Mouse (Mus musculus): Measurements from ENCODE around the gene Zfp574.
"Not testable (repeated sequence)": the region's sequence is repeated elsewhere in the genome, so short reads cannot be mapped to it uniquely, and the experiment has no call there.

Gene Zfp574

DNA sequence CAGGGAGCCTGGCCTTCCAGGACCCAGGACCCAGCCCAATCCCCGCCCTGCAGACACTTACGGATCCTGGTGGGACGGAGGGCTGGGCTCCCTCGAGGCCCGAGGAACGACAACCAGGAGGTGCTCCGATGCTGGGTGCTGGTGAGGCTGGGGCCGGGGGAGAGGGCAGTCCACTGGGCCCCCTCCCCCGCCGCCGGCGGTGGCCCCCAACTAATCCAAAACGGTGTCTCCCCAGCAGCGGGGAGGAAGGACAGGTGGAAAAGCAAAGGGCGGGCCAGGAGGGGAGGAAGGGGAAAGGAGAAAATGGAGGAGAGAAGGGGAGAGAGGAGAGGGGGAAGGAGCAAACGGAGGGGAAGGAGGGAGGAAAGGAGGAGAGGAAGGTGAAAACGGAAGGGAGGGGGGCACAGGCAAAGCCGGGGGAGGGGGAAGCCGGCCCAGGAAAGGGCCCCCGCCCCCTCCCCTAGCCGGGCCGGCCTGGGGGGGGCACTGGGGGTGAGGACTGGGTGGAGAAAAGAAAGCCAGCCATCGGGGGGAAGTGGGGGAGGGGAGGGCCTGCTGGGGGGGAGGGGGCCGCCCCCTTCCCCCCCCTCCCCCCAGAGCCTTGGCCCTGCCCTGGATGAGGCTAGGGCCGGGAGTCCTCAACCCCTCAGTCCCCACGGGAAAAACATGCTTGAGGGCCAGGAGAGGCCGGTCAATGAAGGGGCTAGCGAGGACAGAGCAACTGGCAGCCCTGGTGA is at the start of gene Zfp574, which contains the start of gene Grik5:
Gene Zfp574, plus strand, starts transcription at position 589 of the 737 bp plus-strand sequence.
Gene Grik5, minus strand, starts transcription at position 368 of the 737 bp plus-strand sequence.
- no peak for DNase-seq (ENCODE audit: low spot score)

GRCm38 (mm10) chr7:25025855-25026439 is 46.4 kb upstream of the Zfp574 start:
- DNase-seq (ENCODE audit: low spot score), result no peak

GRCm38 (mm10) chr7:25026452-25026851 is 45.9 kb upstream of the Zfp574 start:
- DNase-seq (ENCODE audit: low spot score), result no peak

GRCm38 (mm10) chr7:25030032-25030753 is 42.2 kb upstream of the Zfp574 start:
- DNase-seq (ENCODE audit: low spot score), result peak; percentile 77

DNA sequence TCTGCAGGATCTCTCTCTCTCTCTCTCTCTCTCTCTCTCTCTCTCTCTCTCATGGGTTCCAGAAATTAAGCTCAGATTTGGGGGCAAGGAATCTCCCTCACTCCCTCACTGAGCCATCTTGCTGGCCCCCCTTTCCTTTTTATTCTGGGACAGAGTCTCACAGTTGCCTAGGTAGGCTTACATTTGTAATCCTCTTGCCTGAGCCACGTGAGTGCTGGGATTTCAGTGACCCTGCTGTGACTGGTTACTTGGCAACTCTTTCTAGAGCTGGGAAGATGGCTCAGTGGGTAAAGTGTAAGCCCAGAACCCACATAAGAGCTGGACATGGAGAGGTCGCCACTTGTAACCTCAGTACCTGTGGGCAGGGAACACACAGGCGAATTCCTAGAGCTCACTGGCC is 40.8 kb upstream of the Zfp574 start:
- no peak for DNase-seq (ENCODE audit: low spot score)

- DNase-seq (ENCODE audit: low spot score), result no peak
Measured at GRCm38 (mm10) chr7:25034796-25035195, 37.6 kb upstream of the Zfp574 start.

GRCm38 (mm10) chr7:25035916-25036315 is 36.5 kb upstream of the Zfp574 start:
- peak; percentile 55 for DNase-seq (ENCODE audit: low spot score)

DNA sequence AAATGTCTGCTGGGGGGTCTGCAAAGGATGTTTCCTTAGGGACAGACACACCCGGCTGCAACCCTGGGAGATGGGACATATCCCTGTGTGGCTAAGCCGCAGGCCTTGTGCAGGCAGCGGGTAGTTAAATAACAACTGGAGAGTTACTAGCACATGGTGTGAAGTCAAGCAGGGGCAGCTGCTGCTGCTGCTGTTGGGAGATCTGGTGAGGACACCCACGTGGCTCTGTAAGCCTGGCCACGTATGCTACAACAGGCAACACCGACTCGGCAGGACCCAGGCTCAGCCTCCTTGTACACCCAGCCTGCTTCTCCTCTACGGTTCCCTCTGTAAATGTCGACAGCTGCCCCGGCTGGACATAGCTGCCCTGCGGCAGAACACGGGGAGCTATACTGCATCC is 30.4 kb upstream of the Zfp574 start:
- DNase-seq (ENCODE audit: low spot score), result no peak

GRCm38 (mm10) chr7:25044599-25044998 is 27.8 kb upstream of the Zfp574 start:
- not testable (repeated sequence) for DNase-seq (ENCODE audit: low spot score)

DNA sequence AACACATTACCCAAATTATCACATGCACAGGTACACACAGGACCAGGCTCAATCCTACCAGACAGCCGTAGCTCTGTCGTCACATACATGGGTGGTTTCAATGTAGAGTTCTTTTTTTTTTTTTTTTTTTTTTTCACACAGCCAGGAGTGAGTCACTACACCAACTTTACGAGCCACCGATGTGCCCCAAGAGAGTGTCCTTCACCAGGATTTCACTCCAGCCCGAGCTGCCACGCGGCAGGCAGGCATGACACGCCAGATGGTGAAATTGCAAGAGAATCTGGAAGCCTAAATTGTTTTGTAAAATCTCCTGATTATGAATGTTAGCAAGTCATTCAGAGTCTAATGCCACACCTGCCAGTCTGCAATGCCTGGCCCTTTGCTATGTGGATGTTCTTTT is 25.0 kb upstream of the Zfp574 start:
- no peak for DNase-seq (ENCODE audit: low spot score)

GRCm38 (mm10) chr7:25049295-25049930 is 23.0 kb upstream of the Zfp574 start:
- DNase-seq (ENCODE audit: low spot score), result no peak

GRCm38 (mm10) chr7:25052587-25052986 is 19.8 kb upstream of the Zfp574 start:
- DNase-seq (ENCODE audit: low spot score), result no peak

DNA sequence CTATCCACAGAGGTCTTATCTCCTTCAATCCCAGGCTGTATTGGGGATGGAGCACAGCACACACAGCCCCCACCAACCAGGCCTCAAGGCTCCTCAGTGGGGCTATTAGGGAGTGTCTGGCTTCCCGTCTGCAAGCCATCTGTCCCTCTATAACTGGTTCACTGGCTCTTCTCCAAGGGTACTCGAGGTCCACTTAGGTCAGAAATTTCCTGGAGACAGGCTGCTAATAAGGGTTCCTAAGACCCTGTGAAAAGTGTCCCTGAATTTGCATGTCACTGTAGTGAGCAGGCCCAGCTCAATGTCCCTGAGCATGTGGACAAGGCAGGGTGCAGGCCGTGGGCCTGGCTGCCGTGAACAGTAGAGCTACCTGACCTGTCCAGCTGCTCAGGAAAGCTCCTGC is 15.4 kb upstream of the Zfp574 start:
- no peak for DNase-seq (ENCODE audit: low spot score)

DNA sequence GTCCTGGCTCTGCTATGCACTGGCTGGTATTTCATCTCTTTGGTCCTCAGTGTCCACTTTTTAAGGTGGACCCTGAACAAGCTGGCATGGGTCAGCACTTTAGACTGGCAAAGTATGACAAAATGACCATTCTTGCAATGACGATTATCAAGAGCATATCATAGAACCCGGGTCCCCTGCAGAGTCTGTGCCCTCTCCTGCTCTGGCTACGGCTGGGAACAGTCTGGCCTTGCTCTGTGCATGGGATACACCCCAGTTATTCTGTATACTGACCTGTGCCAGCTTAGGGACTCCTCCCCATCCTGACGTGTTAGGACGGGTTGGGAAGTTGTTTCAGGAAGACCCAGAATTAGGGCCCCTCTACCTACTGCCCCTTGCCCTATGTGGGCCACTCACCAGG is 14.5 kb upstream of the Zfp574 start:
- DNase-seq (ENCODE audit: low spot score), result no peak

DNA sequence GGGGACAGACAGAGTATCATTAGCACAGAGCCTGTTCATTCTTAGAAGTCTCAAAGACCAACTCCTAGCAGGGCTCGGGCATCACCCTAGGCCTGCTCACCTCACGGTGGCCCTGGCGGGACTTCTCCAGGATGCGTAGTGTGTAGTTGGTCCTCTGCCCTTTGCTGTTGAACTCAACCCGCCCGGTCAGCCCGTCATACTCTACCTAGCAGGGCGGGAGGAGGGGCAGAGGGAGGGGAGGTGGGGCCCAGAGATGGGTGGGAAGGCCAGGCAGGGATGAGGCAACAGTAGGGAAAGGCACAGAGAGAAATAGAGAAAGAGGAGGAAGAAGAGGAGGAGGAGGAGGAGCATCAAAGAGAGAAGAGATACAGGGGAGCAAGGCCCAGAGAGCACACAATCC is 14.0 kb upstream of the Zfp574 start:
- DNase-seq (ENCODE audit: low spot score), result no peak

DNA sequence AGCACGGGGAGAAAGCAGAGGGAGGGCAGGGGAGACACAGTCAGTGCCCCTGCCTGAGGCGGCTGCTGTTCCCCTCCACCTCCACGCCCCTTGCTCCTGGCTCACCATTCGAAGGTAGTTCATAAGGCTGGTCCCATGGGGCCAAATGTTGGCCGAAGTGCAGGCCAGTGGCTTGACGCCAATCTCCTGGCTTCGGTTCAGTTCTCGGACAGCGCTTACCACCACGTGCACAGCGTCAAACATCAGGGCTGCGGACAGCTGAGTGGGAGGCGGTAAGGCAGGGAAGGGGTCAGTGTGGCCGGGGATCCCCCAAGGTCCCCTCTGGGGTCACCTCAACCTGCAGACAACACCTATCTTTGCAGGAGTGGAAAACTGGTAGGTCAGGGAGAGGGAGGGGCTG is 13.5 kb upstream of the Zfp574 start:
- no peak for DNase-seq (ENCODE audit: low spot score)

- no peak for DNase-seq (ENCODE audit: low spot score)
Measured at GRCm38 (mm10) chr7:25063346-25063745, 9.0 kb upstream of the Zfp574 start.

- DNase-seq (ENCODE audit: low spot score), result no peak
Measured at GRCm38 (mm10) chr7:25063900-25064299, 8.5 kb upstream of the Zfp574 start.

DNA sequence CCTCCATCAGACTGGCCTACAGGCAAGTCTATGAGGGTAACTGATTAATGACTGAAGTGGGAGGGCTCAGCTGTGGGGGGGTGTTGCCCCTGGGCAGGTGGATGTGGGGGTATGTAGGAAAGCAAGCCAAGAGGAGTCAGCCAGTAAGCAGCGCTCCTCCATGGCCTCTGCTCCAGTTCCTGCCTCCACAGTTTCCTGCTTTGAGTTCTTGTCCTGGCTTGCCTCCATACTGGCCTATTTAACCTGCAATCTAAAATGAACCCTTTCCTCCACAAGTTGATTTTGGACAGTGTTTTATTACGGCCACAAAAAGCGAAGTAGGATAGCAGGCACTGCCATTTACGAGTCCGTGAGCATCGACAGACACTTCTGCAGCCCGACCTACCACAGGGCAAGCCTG is 5.0 kb upstream of the Zfp574 start:
- DNase-seq (ENCODE audit: low spot score), result no peak

DNA sequence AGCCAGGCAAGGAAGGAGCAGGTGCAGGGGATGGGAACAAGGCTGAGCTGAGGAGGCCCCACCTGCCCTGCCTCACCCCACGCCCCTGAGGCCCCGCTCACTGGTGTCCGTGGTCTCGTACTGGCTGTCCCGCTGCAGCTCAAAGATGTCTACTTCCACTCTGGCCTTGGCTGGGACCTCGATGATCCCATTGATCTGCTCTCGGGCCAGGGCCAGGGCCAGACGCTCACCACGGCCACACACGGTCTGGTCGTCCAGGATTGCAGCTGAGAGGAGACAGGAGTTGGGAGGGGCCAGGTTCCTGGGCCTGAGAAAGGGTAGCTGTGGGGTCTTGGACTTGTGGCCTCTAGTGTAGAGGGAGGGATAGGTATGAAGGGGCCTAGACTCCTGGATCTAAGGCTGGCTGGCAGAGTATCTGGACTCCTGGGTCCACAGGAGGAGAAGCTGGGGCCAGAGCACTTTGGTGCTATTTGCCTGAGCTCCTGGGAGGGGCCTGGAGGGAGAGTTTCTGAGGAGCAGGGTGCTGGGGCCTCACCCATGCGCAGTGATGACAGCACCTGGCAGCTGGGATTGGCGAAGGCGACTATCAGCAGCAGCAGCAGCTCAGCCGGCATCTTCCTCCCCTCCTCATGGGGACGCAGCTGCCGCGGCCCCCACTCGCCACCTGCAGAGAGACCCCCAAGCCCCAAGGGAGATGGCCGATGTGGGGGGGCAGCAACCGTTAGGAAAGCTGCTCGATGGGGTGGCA is 4.3 kb upstream of the Zfp574 start:
- no peak for DNase-seq (ENCODE audit: low spot score)

- DNase-seq (ENCODE audit: low spot score), result no peak
Measured at GRCm38 (mm10) chr7:25068724-25069123, 3.6 kb upstream of the Zfp574 start.
